Mouse (Mus musculus): ENCODE results near the gene Morf4l2.

The Morf4l2 gene

DNA sequence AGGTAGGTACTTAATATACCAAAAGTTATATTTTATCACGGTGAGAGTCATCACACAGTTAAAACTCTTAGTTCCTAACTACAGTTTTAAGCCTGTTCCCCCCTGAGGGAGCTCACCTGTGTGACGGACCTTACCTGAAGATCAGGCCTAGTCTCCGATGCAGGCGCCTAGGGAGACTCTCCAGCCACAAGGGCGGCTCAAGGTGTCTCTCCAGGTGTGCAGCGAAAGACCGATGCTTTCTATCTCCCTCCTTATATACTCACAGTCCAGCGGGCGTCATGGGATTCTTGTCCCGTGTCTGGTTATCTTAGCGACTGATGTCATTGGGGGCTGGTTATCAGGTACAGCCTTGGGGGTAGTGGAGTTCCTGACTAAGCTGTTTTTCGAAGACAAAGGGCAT is at the start of gene Morf4l2:
Gene Morf4l2 (minus strand): TSS at position 232 of the 400 bp plus-strand sequence.
- TF ChIP-seq GATA4 (IDR thresholded peaks at IDR 0.05; ENCODE audit: insufficient replicate concordance, low read length): no peak

GRCm38 (mm10) chrX:136789446-136789845 is 46.0 kb upstream of the Morf4l2 start:
- TF ChIP-seq GATA4 (IDR thresholded peaks at IDR 0.05; ENCODE audit: insufficient replicate concordance, low read length): no peak

DNA sequence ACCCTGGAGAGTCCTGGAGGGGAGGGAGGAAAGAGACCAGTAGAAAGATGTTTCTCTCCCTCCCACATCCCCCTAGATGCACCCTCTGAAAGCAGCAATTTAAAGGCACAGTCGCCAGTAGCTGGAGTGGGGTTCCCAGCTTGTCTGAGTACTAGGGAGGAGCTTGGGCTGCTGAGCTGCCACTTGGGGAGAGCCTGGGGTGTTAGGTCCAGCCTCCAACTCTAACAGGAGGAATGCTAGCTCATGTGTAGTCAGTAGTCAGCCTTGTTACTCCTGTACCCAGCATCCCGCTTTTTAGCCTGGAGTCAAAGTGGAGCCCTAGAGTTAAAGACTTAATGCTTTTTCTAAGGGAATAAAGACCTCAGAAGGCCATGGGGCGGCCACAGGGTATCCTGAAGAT is 36.6 kb upstream of the Morf4l2 start, which contains the start of gene Glra4:
Gene Glra4 (minus strand): TSS at position 101 of the 400 bp plus-strand sequence.
- no peak for TF ChIP-seq GATA4 (IDR thresholded peaks at IDR 0.05; ENCODE audit: insufficient replicate concordance, low read length)

DNA sequence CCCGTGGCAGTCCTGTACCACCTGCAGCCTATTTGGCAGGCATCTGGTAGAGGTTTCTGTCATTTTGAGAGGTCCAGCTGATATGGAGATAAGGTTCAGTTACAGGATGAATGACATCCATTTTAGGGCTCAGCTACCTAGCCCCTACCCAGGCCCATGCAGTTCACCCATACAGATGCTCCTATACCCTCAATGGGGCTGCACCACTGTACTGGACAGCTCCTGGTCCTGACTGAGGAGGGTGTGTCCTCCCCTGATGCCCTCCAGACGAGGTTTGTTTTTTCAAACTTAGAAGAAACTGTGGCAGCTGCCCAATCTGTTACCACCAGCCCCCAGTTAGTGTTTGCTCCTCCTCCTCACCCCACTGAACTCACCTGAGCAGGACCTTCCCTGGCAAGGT is 35.8 kb upstream of the Morf4l2 start:
- TF ChIP-seq GATA4 (IDR thresholded peaks at IDR 0.05; ENCODE audit: insufficient replicate concordance, low read length): no peak

- no peak for TF ChIP-seq GATA4 (IDR thresholded peaks at IDR 0.05; ENCODE audit: insufficient replicate concordance, low read length)
Measured at GRCm38 (mm10) chrX:136778046-136778445, 34.6 kb upstream of the Morf4l2 start.

DNA sequence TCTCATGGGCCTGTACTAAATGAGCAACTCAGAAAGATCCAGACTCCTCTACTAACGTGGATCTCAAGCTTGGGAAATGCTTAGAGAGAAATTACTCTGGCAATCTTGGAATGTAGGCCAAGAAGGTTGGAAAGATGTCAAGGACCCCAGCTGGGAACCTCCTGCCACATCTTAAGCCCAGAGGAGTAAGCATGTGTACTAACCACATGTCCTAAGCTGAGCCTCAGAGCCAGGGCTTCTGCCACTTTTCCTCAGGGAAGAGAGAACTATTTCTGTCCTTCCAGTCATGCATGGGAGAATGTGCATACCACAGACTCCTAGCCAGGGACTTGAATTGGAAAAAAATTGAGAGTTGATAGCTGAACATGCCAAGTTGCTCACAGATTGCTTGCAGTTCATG is 29.5 kb upstream of the Morf4l2 start:
- TF ChIP-seq GATA4 (IDR thresholded peaks at IDR 0.05; ENCODE audit: insufficient replicate concordance, low read length): no peak

DNA sequence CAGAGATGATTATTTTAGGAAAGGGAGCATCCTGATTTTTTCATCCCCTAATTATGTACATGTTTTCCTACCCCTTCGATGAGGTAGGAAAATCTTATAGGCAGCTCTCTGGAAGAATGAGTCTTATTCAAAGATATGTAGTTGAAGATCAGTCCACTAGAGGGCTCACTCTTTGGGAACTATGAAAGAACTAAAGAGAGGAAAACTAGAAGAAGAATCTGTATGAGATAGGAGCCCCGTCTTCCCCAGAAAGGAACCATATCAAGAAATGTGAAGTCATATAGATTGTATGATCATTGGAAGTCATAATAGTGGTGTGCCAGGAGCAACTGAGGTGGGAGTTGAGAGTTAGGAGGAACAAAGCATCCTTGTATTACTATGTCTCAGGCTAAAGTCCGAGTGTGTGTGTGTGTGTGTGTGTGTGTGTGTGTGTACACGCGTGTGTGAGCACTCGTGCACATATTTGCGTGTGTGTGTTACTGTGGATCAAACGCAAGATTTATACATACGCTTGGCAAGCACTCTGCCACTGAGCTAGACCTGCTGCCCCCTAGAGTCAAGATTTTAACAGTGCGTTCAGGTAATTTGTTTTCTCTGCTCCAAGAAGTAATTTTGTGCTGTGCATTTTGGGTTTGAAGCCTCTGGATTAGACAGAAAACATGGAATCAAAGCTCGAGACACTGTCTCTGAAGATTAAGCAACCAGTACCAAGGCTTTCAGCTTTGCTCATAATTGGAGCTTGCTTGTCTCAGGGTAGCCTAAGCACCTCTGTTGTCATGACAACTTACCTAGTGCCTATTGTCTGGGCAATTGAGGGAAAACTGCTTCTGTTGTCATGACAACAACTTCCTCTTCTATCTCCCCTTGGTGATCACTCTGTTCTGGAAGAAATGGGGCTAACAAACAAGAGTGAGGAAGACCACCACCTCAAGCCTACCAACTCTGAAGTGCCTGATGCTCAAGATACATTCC is 17.9 kb upstream of the Morf4l2 start:
- no peak for TF ChIP-seq GATA4 (IDR thresholded peaks at IDR 0.05; ENCODE audit: insufficient replicate concordance, low read length)

GRCm38 (mm10) chrX:136755464-136755863 is 12.0 kb upstream of the Morf4l2 start:
- TF ChIP-seq GATA4 (IDR thresholded peaks at IDR 0.05; ENCODE audit: insufficient replicate concordance, low read length): no peak

GRCm38 (mm10) chrX:136749329-136749728 is 5.8 kb upstream of the Morf4l2 start:
- TF ChIP-seq GATA4 (IDR thresholded peaks at IDR 0.05; ENCODE audit: insufficient replicate concordance, low read length): no peak

DNA sequence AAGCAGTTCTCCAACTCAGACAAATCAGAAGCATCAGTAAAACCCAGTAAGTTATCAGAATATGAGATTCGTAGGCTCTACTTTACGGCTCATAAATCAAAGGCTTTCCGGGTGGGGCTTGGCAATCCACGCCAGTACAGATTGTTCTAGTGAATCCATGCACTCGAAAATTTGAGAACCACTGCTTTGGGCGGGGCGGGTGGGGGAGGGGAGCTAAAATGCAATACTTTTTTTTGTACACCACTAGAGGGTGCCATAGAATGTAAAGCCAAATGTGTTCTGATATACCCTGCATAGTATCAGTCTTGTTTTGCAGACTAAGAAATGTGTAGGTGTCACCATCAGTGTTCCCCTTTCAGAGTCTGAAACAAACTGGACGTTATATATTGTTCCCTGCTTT is 1.2 kb upstream of the Morf4l2 start:
- TF ChIP-seq GATA4 (IDR thresholded peaks at IDR 0.05; ENCODE audit: insufficient replicate concordance, low read length): no peak

GRCm38 (mm10) chrX:136742661-136743103 is 808 bp downstream of the Morf4l2 start:
- no peak for TF ChIP-seq GATA4 (IDR thresholded peaks at IDR 0.05; ENCODE audit: insufficient replicate concordance, low read length)

DNA sequence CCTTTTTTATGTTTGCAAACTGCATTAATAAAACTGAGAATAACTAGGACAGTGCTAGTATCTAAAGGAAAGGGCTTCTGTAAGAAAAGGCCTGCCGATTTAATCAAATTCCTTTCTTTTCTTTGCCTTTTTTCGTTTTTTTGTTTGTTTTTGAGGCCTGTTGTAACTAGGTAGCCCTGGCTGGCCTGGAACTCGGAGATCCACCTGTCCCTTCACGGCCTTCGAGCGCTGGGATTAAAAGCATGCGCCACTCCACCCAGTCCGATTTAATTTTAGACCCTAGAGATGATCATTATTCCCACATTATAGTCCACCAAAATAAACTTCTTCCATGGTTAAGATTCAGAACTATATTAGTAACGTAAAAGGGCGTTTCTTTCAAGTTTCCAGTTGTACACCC is 1.2 kb downstream of the Morf4l2 start:
- no peak for TF ChIP-seq GATA4 (IDR thresholded peaks at IDR 0.05; ENCODE audit: insufficient replicate concordance, low read length)

- TF ChIP-seq GATA4 (IDR thresholded peaks at IDR 0.05; ENCODE audit: insufficient replicate concordance, low read length): no peak
Measured at GRCm38 (mm10) chrX:136741651-136742201, 1.8 kb downstream of the Morf4l2 start.

GRCm38 (mm10) chrX:136740791-136741650 is 2.5 kb downstream of the Morf4l2 start:
- no peak for TF ChIP-seq GATA4 (IDR thresholded peaks at IDR 0.05; ENCODE audit: insufficient replicate concordance, low read length)

- no peak for TF ChIP-seq GATA4 (IDR thresholded peaks at IDR 0.05; ENCODE audit: insufficient replicate concordance, low read length)
Measured at GRCm38 (mm10) chrX:136740087-136740790, 3.3 kb downstream of the Morf4l2 start.

Data from liver, adult (tissue).